Mouse (Mus musculus) thymus, postnatal 25 days (tissue): Measurements from ENCODE around the gene Cpb1.

Source experiments
- DNase-seq: peaks from one replicate; pipeline ENCODE4 v3.0.0; 2022

Cpb1 gene

GRCm38 (mm10) chr3:20275633-20276032 is at the start of gene Cpb1:
Gene Cpb1, minus strand, starts transcription at chr3:20275733.
- DNase-seq, result no peak

GRCm38 (mm10) chr3:20317233-20317632 is 41.7 kb upstream of the Cpb1 start:
- DNase-seq, result no peak

GRCm38 (mm10) chr3:20309142-20309541 is 33.6 kb upstream of the Cpb1 start:
- no peak for DNase-seq

GRCm38 (mm10) chr3:20307256-20307655 is 31.7 kb upstream of the Cpb1 start:
- no peak for DNase-seq

- peak; percentile 21 for DNase-seq
Observed at GRCm38 (mm10) chr3:20304758-20305352, 29.3 kb upstream of the Cpb1 start.

GRCm38 (mm10) chr3:20295546-20295945 is 20.0 kb upstream of the Cpb1 start:
- DNase-seq, result no peak

GRCm38 (mm10) chr3:20294542-20295348 is 19.2 kb upstream of the Cpb1 start:
- no peak for DNase-seq

- no peak for DNase-seq
Observed at GRCm38 (mm10) chr3:20291370-20291769, 15.8 kb upstream of the Cpb1 start.

GRCm38 (mm10) chr3:20288761-20289160 is 13.2 kb upstream of the Cpb1 start:
- no peak for DNase-seq

GRCm38 (mm10) chr3:20281796-20282195 is 6.3 kb upstream of the Cpb1 start:
- DNase-seq, result no peak

GRCm38 (mm10) chr3:20254566-20255479 is 20.7 kb downstream of the Cpb1 start:
- no peak for DNase-seq

- no peak for DNase-seq
Observed at GRCm38 (mm10) chr3:20243913-20244312, 31.6 kb downstream of the Cpb1 start.

GRCm38 (mm10) chr3:20242050-20242449 is 33.5 kb downstream of the Cpb1 start, which contains the start of gene Cpa3:
Gene Cpa3, minus strand, starts transcription at chr3:20242181.
- DNase-seq, result no peak

- no peak for DNase-seq
Observed at GRCm38 (mm10) chr3:20239741-20240140, 35.8 kb downstream of the Cpb1 start.

GRCm38 (mm10) chr3:20236965-20237364 is 38.6 kb downstream of the Cpb1 start:
- no peak for DNase-seq

- DNase-seq, result no peak
Observed at GRCm38 (mm10) chr3:20229027-20229426, 46.5 kb downstream of the Cpb1 start.

GRCm38 (mm10) chr3:20225429-20225828 is 50.1 kb downstream of the Cpb1 start:
- DNase-seq, result no peak

- DNase-seq, result no peak
Observed at GRCm38 (mm10) chr3:20222926-20223698, 52.4 kb downstream of the Cpb1 start.

GRCm38 (mm10) chr3:20222136-20222535 is 53.4 kb downstream of the Cpb1 start:
- DNase-seq, result peak; percentile 17

GRCm38 (mm10) chr3:20198869-20199268 is 76.7 kb downstream of the Cpb1 start:
- peak; percentile 55 for DNase-seq
